Mouse (Mus musculus) stomach, postnatal 0 days (tissue): ENCODE measurements at regions not wholly inside any gene's neighbourhood (a gene's known extent, or its start where the extent isn't known, plus 50 kb on each side); places are given as distances from the start of the nearest gene placed in this dataset.

ENCODE experiments used
- CTCF ChIP-seq: IDR thresholded peaks from 2 replicates; pipeline ENCODE4 v1.5.1; 2016; ENCODE audit warnings: antibody characterized with exemption, low read depth, mild to moderate bottlenecking, moderate library complexity
- EP300 ChIP-seq: optimal IDR thresholded peaks from 2 replicates; pipeline ENCODE3; 2016; ENCODE audit warnings: antibody characterized with exemption

DNA sequence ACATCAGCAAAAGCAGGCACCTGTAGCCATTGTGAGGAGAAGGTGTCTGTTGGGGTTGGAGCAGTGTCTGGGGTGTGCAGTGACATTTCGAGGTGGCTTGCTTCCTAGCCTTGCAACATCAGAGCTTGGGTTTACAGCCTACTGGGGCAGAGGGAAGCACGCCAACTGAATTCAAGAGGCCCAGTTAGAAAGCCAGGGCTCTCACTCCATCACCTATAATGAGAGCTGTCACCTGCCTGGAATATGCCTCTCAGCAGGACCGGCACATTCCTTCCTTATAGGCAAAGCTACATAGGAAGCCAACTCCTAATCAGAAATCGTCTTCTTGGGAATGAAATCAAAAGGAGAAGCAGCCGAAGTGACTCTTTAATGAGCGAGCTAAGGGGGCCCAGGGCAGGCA lies 337.2 kb downstream of the Pmp22 start:
- TF ChIP-seq CTCF (no peak), EP300 (no peak)
